Mouse (Mus musculus) stomach, postnatal 0 days (tissue): Measurements from ENCODE around the gene Kank1.

Experiments
- CTCF ChIP-seq: IDR thresholded peaks from 2 replicates; pipeline ENCODE4 v1.5.1; 2016; ENCODE audit warnings: antibody characterized with exemption, low read depth, mild to moderate bottlenecking, moderate library complexity
- EP300 ChIP-seq: optimal IDR thresholded peaks from 2 replicates; pipeline ENCODE3; 2016; ENCODE audit warnings: antibody characterized with exemption

GRCm38 (mm10) chr19:25249230-25249629 lies 12.5 kb downstream of the Kank1 start:
- TF ChIP-seq CTCF, result no peak
- TF ChIP-seq EP300, result no peak
